Mouse (Mus musculus): ENCODE measurements around the gene Chst15. TPM values are rescaled to one million over a fixed set of nuclear protein-coding genes. Genes with fewer than 3 reads are reported as not detected.
A peak's percentile ranks its signal among the peaks of the same experiment; 100 is the strongest.

Gene Chst15
- total and polyA plus RNA-seq, 2 experiments from 2014 or later, result 12.8 to 19.3 TPM

DNA sequence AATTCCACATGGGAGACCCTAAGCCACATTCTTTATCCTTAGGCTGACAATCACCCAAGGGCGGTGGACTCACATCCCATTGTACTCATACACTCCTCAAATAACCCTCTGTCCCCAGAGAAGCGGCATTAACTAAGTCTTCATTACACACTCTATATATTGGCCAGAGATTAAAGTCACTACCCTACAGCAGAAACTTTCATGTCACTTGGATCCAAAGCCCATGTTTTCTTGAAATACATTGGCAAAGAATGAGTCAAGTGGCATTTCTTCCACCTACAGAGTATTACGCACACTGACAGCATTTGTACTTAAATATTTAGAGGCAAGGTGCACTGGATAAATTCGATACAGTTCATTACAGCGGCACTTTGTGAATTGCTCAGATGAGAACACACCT lies 44.0 kb downstream of the Chst15 start:
- H3K27ac ChIP-seq (ENCODE audit: low read depth, low read length), result no peak overlapping the region
- no peak overlapping the region for H3K4me2 ChIP-seq (ENCODE audit: low read depth)
- no peak for TF ChIP-seq CTCF (IDR thresholded peaks at IDR 0.05; ENCODE audit: low read depth)
- no peaks in the 10 kb centered on the region for H3K4me1 ChIP-seq (ENCODE audit: insufficient read depth)
- WGBS, result 98% methylated on average over 5 of the region's 5 CpGs
- no peak for ATAC-seq
- H3K36me3 ChIP-seq (ENCODE audit: insufficient read depth), result no peaks in the 10 kb centered on the region
- no peak for DNase-seq
- H3K4me3 ChIP-seq (ENCODE audit: low read depth, low read length), result no peak overlapping the region
- H3K9ac ChIP-seq, result no peak overlapping the region
- H3K9me3 ChIP-seq (ENCODE audit: low read length), result no peaks in the 10 kb centered on the region
- H3K27me3 ChIP-seq (ENCODE audit: insufficient read depth, low read length), result no peaks in the 10 kb centered on the region

DNA sequence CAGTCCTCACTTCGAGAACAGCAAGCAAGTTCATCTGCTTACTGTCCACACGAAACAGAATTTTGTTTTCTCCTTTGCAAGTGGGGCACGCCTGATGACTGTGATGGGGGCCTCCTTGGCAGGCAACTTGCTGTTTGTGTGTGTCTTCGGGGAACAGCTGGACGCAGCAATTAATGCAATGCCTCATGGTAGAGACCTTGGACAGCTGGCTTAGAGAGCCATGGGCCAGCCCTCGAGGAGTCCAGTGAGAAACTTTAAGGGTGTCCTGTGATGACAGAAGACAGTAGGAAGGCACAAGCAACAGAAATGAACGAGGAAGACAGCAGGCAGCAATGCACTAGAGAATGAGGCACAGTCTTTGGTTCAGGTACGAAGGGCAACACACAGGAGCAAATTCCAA lies 46.7 kb downstream of the Chst15 start:
- Histone ChIP-seq H3K36me3 (ENCODE audit: insufficient read depth) (no peaks in the 10 kb centered on the region), H3K27ac (ENCODE audit: low read depth, low read length) (no peak overlapping the region), H3K9ac (no peak overlapping the region), H3K4me2 (ENCODE audit: low read depth) (no peak overlapping the region), H3K4me3 (ENCODE audit: low read depth, low read length) (no peak overlapping the region), H3K9me3 (ENCODE audit: low read length) (no peaks in the 10 kb centered on the region), H3K27me3 (ENCODE audit: insufficient read depth, low read length) (no peaks in the 10 kb centered on the region), H3K4me1 (ENCODE audit: insufficient read depth) (no peaks in the 10 kb centered on the region)
- no peak for TF ChIP-seq CTCF (IDR thresholded peaks at IDR 0.05; ENCODE audit: low read depth)
- no peak for ATAC-seq
- no peak for DNase-seq
- WGBS, result 93% methylated on average over 8 of the region's 8 CpGs

DNA sequence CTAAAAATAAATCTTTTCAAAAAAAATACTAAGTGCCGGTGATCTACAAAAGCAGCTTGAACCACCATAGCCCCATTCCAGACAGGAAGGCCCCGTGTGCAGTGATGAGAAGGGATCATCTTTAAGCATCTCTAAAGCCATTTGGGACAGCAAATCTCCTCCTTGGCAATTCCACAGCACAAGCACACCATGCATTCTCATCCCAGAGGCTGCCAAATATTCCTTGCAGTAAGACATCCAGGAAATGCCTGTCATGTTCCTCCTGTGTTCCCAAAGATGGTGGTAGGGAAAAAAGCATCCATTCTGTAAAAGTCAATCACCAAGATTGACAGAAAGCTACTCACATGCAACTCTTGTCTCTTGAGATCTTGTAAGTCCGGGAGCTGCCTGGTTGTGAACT lies 47.4 kb downstream of the Chst15 start:
- Histone ChIP-seq H3K9ac (no peak overlapping the region), H3K9me3 (ENCODE audit: low read length) (no peaks in the 10 kb centered on the region), H3K27me3 (ENCODE audit: insufficient read depth, low read length) (no peaks in the 10 kb centered on the region), H3K4me1 (ENCODE audit: insufficient read depth) (peaks cover 5% of the 10 kb centered on the region; the same call in 1 of the 2 replicates), H3K4me3 (ENCODE audit: low read depth, low read length) (no peak overlapping the region), H3K4me2 (ENCODE audit: low read depth) (no peak overlapping the region), H3K27ac (ENCODE audit: low read depth, low read length) (no peak overlapping the region), H3K36me3 (ENCODE audit: insufficient read depth) (no peaks in the 10 kb centered on the region)
- TF ChIP-seq CTCF (IDR thresholded peaks at IDR 0.05; ENCODE audit: low read depth), result no peak
- WGBS, result 71% methylated on average over 3 of the region's 3 CpGs
- peak; percentile 18; the same call in 1 of the 2 replicates for ATAC-seq
- DNase-seq, result no peak

DNA sequence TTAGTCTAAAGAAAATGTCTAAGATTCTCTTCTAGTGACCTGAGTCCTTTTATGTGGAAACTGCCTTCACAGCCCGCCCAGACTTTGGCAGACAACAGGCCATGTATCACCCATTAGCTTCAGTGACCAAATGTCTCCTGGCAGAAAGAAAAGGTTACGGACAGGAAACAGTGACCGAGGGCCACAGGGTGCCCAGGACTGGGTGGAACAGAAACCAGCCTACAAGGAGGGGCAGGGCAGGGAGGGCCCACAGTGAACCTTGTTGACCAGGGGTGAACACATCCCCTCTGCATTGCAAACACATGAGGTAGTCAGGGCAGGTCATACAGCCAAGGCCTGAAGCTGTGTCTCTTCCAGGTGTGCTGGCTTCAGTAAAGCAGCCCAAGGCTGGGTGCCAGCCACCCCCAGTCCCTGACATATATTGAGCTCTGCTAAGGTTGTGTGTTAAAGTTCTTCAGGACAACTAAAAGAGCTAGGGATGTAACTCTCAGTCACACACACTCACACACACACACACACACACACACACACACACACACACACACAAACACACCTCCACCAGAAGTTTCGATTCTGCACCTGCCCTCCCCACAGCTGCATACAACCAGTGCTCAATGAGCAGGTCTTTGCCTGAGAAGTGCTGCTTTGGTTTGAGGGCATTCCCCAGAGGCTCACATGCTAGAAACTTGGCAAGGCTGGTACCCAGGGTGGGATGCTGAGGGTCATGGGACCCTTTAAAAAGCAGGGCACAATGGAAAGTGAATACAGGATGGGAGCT lies 49.1 kb downstream of the Chst15 start:
- H3K27me3 ChIP-seq (ENCODE audit: insufficient read depth, low read length), result no peaks in the 10 kb centered on the region
- TF ChIP-seq CTCF (IDR thresholded peaks at IDR 0.05; ENCODE audit: low read depth), result no peak
- DNase-seq (no peak), ATAC-seq (no peak)
- H3K36me3 ChIP-seq (ENCODE audit: insufficient read depth), result no peaks in the 10 kb centered on the region
- H3K27ac ChIP-seq (ENCODE audit: low read depth, low read length), result no peak overlapping the region
- 94% methylated on average over 4 of the region's 4 CpGs for WGBS
- H3K9me3 ChIP-seq (ENCODE audit: low read length), result no peaks in the 10 kb centered on the region
- no peak overlapping the region for H3K9ac ChIP-seq
- peaks cover 7% of the 10 kb centered on the region; the same call in 1 of the 2 replicates for H3K4me1 ChIP-seq (ENCODE audit: insufficient read depth)
- no peak overlapping the region for H3K4me3 ChIP-seq (ENCODE audit: low read depth, low read length)
- no peak overlapping the region for H3K4me2 ChIP-seq (ENCODE audit: low read depth)

DNA sequence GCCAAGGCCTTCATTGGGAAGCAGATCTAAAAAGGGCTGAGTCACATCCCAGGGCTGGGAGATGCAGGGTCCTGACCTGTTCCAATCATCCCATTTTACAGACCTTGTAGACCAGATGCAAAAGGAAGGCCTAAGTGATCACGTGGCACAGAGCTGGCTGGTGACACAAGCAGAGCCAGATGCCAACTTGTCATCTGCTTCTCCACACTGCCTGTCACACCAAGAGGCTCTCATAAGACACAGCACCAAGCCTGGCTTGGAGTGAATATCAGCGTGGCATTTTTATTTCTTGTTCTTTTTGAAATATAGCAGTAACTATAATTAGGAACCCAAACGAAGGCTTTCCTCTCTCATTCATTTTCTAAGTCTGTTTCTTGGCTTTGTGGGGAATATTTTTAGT lies 52.3 kb downstream of the Chst15 start:
- no peaks in the 10 kb centered on the region for H3K36me3 ChIP-seq (ENCODE audit: insufficient read depth)
- H3K27me3 ChIP-seq (ENCODE audit: insufficient read depth, low read length), result no peaks in the 10 kb centered on the region
- peaks cover 7% of the 10 kb centered on the region; the same call in 1 of the 2 replicates for H3K4me1 ChIP-seq (ENCODE audit: insufficient read depth)
- no peaks in the 10 kb centered on the region for H3K9me3 ChIP-seq (ENCODE audit: low read length)
- no peak overlapping the region for H3K4me2 ChIP-seq (ENCODE audit: low read depth)
- 43% methylated on average over 3 of the region's 3 CpGs for WGBS
- ATAC-seq (peak; percentile 61; the same call in 1 of the 2 replicates), DNase-seq (peak; percentile 56)
- H3K27ac ChIP-seq (ENCODE audit: low read depth, low read length), result no peak overlapping the region
- TF ChIP-seq CTCF (IDR thresholded peaks at IDR 0.05; ENCODE audit: low read depth), result no peak
- H3K4me3 ChIP-seq (ENCODE audit: low read depth, low read length), result no peak overlapping the region
- H3K9ac ChIP-seq, result no peak overlapping the region

DNA sequence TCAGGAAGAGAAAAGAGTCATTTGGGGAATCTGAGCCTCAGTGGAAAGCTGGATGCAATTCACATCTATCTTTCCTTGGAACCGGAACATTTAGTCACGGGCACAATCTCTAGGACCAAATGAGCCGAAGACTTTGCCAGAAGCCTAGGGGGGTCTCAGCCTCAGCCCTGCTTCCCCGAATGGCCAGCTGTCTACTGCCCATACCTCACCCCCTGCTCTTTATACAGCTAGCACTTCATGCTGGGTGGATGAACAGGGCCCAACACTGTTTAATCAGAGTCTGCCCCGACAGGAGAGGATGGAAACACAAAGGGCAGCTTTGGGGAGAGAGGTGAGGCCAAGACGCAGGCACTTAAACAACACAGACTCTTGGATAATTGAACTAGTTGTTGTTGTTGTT lies 53.8 kb downstream of the Chst15 start:
- Histone ChIP-seq H3K4me1 (ENCODE audit: insufficient read depth) (peaks cover 7% of the 10 kb centered on the region), H3K9ac (no peak overlapping the region), H3K4me2 (ENCODE audit: low read depth) (no peak overlapping the region), H3K9me3 (ENCODE audit: low read length) (no peaks in the 10 kb centered on the region), H3K36me3 (ENCODE audit: insufficient read depth) (no peaks in the 10 kb centered on the region), H3K27ac (ENCODE audit: low read depth, low read length) (no peak overlapping the region), H3K4me3 (ENCODE audit: low read depth, low read length) (no peak overlapping the region), H3K27me3 (ENCODE audit: insufficient read depth, low read length) (no peaks in the 10 kb centered on the region)
- DNase-seq (no peak), ATAC-seq (no peak)
- no peak for TF ChIP-seq CTCF (IDR thresholded peaks at IDR 0.05; ENCODE audit: low read depth)
- 17% methylated on average over 6 of the region's 6 CpGs for WGBS

DNA sequence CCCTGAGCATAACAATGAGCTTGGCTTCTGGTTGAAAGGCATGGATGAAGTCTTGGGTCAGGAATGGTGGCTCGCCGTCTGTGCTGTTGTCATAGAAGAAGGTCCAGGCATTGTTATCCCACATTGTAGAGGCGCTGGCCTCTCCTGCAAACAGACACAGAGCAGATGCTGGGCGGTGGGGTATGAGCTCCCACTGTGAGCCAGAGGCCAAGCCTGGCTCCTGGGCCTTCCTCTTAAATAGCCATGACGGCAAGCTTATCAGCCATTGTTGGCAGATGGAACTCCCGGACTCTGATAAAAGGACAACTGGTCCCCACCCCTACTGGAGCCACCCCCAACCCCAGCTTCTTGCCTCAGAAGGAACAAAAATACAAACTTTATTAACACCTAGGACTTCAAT lies 54.3 kb downstream of the Chst15 start:
- no peaks in the 10 kb centered on the region for H3K36me3 ChIP-seq (ENCODE audit: insufficient read depth)
- no peak for TF ChIP-seq CTCF (IDR thresholded peaks at IDR 0.05; ENCODE audit: low read depth)
- DNase-seq (no peak), ATAC-seq (no peak)
- peaks cover 7% of the 10 kb centered on the region for H3K4me1 ChIP-seq (ENCODE audit: insufficient read depth)
- H3K27me3 ChIP-seq (ENCODE audit: insufficient read depth, low read length), result no peaks in the 10 kb centered on the region
- no peak overlapping the region for H3K27ac ChIP-seq (ENCODE audit: low read depth, low read length)
- no peak overlapping the region for H3K4me2 ChIP-seq (ENCODE audit: low read depth)
- H3K4me3 ChIP-seq (ENCODE audit: low read depth, low read length), result no peak overlapping the region
- 34% methylated on average over 6 of the region's 6 CpGs for whole genome bisulfite sequencing
- no peak overlapping the region for H3K9ac ChIP-seq
- H3K9me3 ChIP-seq (ENCODE audit: low read length), result no peaks in the 10 kb centered on the region

All from forebrain, postnatal 0 days (tissue).